19 mouse cellular contexts compared by ENCODE assay signal in the genomic region with DNA sequence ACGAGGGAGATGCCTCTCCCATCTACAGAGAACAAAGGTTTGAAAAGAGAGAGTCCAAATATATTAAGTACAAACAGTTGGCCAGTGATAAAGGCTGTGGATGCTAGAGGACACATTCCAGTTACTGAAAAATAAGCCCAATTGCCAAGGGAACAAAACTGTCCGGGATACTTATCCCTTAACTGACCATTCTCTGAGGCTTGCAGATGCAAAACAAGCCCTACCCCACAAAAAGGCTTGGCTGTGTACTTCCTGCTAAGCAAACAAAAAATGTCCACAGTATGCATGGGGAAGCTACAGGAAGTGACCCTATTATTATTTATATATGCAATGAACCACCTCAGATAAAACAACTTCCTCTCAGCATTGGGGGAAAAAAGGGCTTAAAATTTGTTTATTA.
"Had no signal": no experiment of that assay in that cellular context is flagged by ENCODE, and none has a peak within 500 bp of the region (broad histone marks: within the 10 kb centered on the region; RNA-seq: fewer than 3 reads in every experiment).

No protein-coding gene starts in this region.

- DNase-seq: lung, adult 2 months; lung, postnatal 14 days; lung, postnatal 36 days; midbrain, embryonic 14.5 days; right cerebral cortex, postnatal 14 days; thymus, adult 2 months; thymus, postnatal 25 days; thymus, postnatal 4 days had no signal

- H3K4me3 ChIP-seq: lung, embryonic 15.5 days; midbrain, embryonic 10.5 days; midbrain, embryonic 12.5 days; myocyte; neural tube, embryonic 13.5 days; neural tube, embryonic 15.5 days; stomach, embryonic 15.5 days had no signal

- H3K27ac ChIP-seq: lung, embryonic 15.5 days; macrophage; midbrain, embryonic 10.5 days; midbrain, embryonic 12.5 days; neural tube, embryonic 13.5 days; neural tube, embryonic 15.5 days; stomach, embryonic 15.5 days; stomach, postnatal 0 days had no signal

- ATAC-seq: lung, postnatal 0 days; midbrain, embryonic 16.5 days had no signal

- H3K27me3 ChIP-seq: lung, embryonic 15.5 days; midbrain, embryonic 12.5 days; neural tube, embryonic 13.5 days; neural tube, embryonic 15.5 days; stomach, embryonic 15.5 days had no signal

- H3K4me1 ChIP-seq: lung, embryonic 15.5 days; midbrain, embryonic 12.5 days; neural tube, embryonic 13.5 days; neural tube, embryonic 15.5 days; stomach, embryonic 15.5 days had no signal

- H3K9me3 ChIP-seq: lung, embryonic 15.5 days; midbrain, embryonic 10.5 days; midbrain, embryonic 12.5 days; neural tube, embryonic 13.5 days; neural tube, embryonic 15.5 days; stomach, embryonic 15.5 days had no signal

- H3K4me2 ChIP-seq: lung, embryonic 15.5 days; midbrain, embryonic 12.5 days; neural tube, embryonic 13.5 days; neural tube, embryonic 15.5 days; stomach, embryonic 15.5 days had no signal

- H3K9ac ChIP-seq: lung, embryonic 15.5 days; midbrain, embryonic 12.5 days; neural tube, embryonic 13.5 days; neural tube, embryonic 15.5 days; stomach, embryonic 15.5 days had no signal
